Mouse (Mus musculus) lung, embryonic 14.5 days (tissue): ENCODE measurements around the gene Wbp1l. TPM values are rescaled to one million over a fixed set of nuclear protein-coding genes. Genes with fewer than 3 reads are reported as not detected.
A peak's percentile ranks its signal among the peaks of the same experiment; 100 is the strongest.

Experiments used
- ATAC-seq: fragments of 200-750 bp; cut with Nextera tagmentation; 2 replicates; pipeline ENCODE4 v1.8.0; 2017; ENCODE audit warnings: mild to moderate bottlenecking, moderate TSS enrichment, moderate library complexity; ENCODE audit not compliant: insufficient read depth
- DNase-seq: peaks from one replicate; pipeline ENCODE4 v3.0.0-alpha.2; 2015
- H3K27ac ChIP-seq: fragments of 300-500 bp; sonication (generic); 2 replicates; pipeline ENCODE4 v1.5.1; 2014; ENCODE audit warnings: low read depth, mild to moderate bottlenecking, moderate library complexity
- H3K27me3 ChIP-seq: fragments of 300-500 bp; sonication (generic); 2 replicates; pipeline ENCODE4 v1.6.1; 2014; ENCODE audit warnings: low read length, control low read depth; ENCODE audit not compliant: insufficient read depth
- H3K36me3 ChIP-seq: fragments of 300-500 bp; sonication (generic); 2 replicates; pipeline ENCODE4 v1.6.1; 2014; ENCODE audit warnings: control low read depth; ENCODE audit not compliant: insufficient read depth
- H3K4me1 ChIP-seq: fragments of 300-500 bp; sonication (generic); 2 replicates; pipeline ENCODE4 v1.6.1; 2014; ENCODE audit warnings: antibody characterized with exemption, control low read depth; ENCODE audit not compliant: insufficient read depth
- H3K4me2 ChIP-seq: fragments of 300-500 bp; sonication (generic); 2 replicates; pipeline ENCODE4 v1.6.1; 2014; ENCODE audit warnings: mild to moderate bottlenecking
- H3K4me3 ChIP-seq: fragments of 300-500 bp; sonication (generic); 2 replicates; pipeline ENCODE4 v1.5.1; 2014; ENCODE audit warnings: low read depth, low read length
- H3K9ac ChIP-seq: fragments of 300-500 bp; sonication (generic); 2 replicates; pipeline ENCODE4 v1.6.1; 2014
- H3K9me3 ChIP-seq: fragments of 300-500 bp; sonication (generic); 2 replicates; pipeline ENCODE4 v1.6.1; 2016; ENCODE audit warnings: low read depth, low read length, control low read depth
- CTCF ChIP-seq: IDR thresholded peaks from 2 replicates; pipeline ENCODE4 v1.5.1; 2016; ENCODE audit warnings: antibody characterized with exemption, low read depth
- WGBS: fragments of 180-500 bp; shearing (Covaris S2); extraction: QIAGEN DNeasy Blood & Tissue Kit; methylation state at CpG from one replicate; pipeline ENCODE4 v1.1.7; 2014; 5-methylcytosine and 5-hydroxymethylcytosine counted together
- polyA plus RNA-seq: library from polyadenylated mRNA; unstranded; fragments of >200 nt; fragmentation: Nextera tagmentation; extraction: Ambion mirVana; gene quantifications from 2 replicates; pipeline ENCODE4 v1.2.1, GENCODE M21; 2014

The Wbp1l gene
- polyA plus RNA-seq, 1 experiment from 2014 or later: 43.1 TPM

DNA sequence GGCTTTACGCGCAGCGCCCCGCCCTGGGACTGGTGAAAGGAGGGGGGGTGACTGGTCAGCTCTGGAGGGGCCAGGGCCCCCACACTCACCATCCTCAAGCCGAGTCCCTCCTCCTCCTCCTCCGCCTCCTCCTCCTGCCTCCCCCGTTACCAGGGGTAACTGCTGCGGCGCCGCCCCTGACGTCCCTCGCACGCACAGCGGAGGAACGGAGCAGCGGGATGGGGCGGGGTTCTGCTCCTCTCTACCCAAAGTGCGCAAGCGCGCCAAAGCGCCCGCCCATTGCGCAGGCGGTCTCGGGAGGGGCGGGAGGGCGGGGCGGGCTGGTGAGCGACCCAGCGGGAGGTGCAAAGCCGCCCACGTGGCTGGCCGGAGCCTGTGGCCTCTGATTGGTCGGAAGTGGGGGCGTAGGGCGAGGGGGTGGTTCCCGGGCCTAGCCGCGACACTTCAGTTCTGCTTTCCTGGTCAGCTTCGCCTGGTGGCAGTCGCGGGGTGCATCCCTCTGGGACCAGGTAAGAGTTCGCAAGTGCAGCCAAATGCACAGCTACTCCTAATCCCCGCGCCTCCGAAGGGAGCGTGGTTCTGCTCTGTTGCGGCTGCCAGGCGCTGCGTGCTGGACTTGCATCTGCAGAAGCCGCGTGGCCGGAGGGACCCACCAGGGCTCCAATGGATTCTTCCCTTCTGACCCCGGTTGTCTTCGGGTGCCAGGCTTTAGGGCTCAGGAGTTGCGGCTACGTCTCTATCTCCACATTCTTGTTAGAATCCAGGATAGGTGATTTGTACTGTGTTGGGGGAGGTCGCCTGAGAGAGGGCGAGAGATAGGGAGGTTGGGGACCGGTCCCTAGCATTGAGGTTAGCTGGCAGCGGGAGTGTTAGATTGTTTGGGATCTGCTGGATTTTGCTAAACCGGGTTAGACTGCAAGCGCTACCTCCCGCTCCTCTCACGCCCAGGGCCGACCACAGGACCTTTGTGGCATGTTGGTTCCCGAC, 25.6 kb upstream of the Wbp1l start, which contains the start of the genes Arl3 and Sfxn2:
Arl3 (minus strand) TSS at position 248 of the 987 bp plus-strand sequence.
Sfxn2 (plus strand) TSS at position 415 of the 987 bp plus-strand sequence.
- ATAC-seq (peak; percentile 96), DNase-seq (peak; percentile 98)
- H3K36me3 ChIP-seq: no peaks in the 10 kb centered on the region
- H3K4me2 ChIP-seq: peak within 1 kb of the TSS; percentile 80
- H3K9me3 ChIP-seq: no peaks in the 10 kb centered on the region
- H3K27me3 ChIP-seq: no peaks in the 10 kb centered on the region
- peak within 1 kb of the TSS; percentile 69 for H3K27ac ChIP-seq
- under 1% methylated on average over 64 of the region's 67 CpGs for WGBS
- TF ChIP-seq CTCF: peak; percentile 52
- 0 out of 2 replicates have a peak, but pooled peaks cover 7% of the 10 kb centered on the region for H3K4me1 ChIP-seq
- peak within 1 kb of the TSS; percentile 61 for H3K4me3 ChIP-seq
- peak within 1 kb of the TSS; percentile 67 for H3K9ac ChIP-seq

DNA sequence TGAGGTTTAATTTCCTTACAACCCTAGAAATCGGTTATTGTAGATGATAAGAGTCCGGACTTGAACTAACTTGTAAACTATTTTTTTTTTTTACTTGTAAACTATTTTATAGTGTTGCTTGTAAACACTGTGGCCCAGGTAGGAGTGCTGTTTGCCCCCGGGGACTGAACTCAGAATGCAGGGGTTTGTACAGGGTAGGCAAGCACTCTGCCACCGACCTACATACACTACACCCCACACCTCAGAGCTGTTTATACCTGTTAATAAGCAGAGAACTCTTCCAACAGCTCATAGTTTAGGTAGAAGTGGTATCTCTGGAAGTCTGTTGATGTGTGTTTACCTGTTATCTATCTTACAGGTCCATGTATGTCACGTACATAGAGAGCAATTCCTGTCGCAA, 24.9 kb upstream of the Wbp1l start:
- Histone ChIP-seq H3K4me3 (peak overlapping the region; percentile 61), H3K9ac (peak overlapping the region; percentile 67), H3K4me1 (0 out of 2 replicates have a peak, but pooled peaks cover 7% of the 10 kb centered on the region), H3K9me3 (no peaks in the 10 kb centered on the region), H3K4me2 (peak overlapping the region; percentile 80), H3K36me3 (no peaks in the 10 kb centered on the region), H3K27me3 (no peaks in the 10 kb centered on the region), H3K27ac (no peak overlapping the region)
- ATAC-seq (no peak), DNase-seq (no peak)
- no peak for TF ChIP-seq CTCF
- 29% methylated on average over 6 of the region's 6 CpGs for WGBS

DNA sequence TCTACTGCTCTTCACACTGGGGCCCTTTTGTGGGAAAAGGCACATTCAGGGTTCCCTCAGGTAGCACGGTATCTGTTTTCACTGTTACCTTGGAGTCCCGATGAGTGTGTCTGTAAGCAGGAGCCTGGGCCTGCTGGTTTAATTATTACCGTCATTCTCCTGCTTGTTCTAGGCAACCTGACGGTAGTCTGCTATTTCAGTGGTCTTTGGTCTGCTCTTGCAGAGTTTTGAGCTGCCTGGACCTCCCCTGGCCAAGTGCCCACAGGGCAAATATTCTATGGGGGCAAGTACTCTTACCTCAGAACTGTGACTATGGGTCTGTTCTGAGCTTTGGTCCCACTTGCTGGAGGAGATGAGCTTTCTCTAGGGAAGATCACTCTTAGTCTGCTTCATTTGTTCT, 23.7 kb upstream of the Wbp1l start:
- Histone ChIP-seq H3K9ac (no peak overlapping the region), H3K27ac (peak overlapping the region; percentile 54; the same call in 1 of the 2 replicates), H3K27me3 (no peaks in the 10 kb centered on the region), H3K4me1 (0 out of 2 replicates have a peak, but pooled peaks cover 7% of the 10 kb centered on the region), H3K4me2 (peak overlapping the region; percentile 25; the same call in 1 of the 2 replicates), H3K36me3 (no peaks in the 10 kb centered on the region), H3K4me3 (no peak overlapping the region), H3K9me3 (no peaks in the 10 kb centered on the region)
- DNase-seq (peak; percentile 22), ATAC-seq (no peak)
- 60% methylated on average over 4 of the region's 4 CpGs for WGBS
- TF ChIP-seq CTCF: no peak

DNA sequence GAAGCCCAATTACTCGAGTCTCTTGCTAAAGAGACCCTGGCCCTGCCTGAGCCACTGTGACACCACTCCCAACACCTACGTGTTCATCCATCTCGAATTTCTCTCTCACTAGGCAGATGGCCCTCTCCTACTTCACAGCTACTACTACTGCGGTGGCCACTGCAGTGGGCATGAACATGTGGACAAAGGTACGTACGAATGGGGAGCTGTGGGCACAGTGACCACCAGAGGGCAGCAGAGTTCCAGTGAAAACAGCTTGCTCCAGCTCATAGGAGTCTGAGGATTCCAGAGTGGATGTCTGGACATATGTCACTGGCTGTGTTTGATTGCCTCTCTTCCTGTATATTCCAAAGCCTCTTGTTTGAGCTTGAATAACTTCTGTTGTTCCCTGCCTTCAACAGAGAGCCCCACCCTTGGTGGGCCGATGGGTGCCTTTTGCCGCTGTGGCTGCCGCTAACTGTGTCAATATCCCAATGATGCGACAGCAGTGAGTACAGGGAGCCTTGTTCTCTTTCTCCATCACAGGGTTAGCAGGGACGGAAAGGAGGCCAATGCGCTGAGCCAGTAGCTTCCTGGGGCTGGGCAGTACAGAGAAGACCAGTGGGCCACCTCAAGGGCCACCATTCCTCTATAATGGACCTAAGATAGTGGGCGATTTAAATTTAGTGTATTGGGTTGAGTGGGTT, 10.9 kb upstream of the Wbp1l start:
- H3K4me1 ChIP-seq: no peaks in the 10 kb centered on the region
- H3K27me3 ChIP-seq: no peaks in the 10 kb centered on the region
- no peak overlapping the region for H3K27ac ChIP-seq
- no peaks in the 10 kb centered on the region for H3K9me3 ChIP-seq
- DNase-seq: peak; percentile 95
- peaks cover 41% of the 10 kb centered on the region for H3K36me3 ChIP-seq
- TF ChIP-seq CTCF: peak; percentile 99
- 58% methylated on average over 13 of the region's 13 CpGs for WGBS
- no peak overlapping the region for H3K4me2 ChIP-seq
- peak; percentile 78 for ATAC-seq
- H3K4me3 ChIP-seq: no peak overlapping the region
- H3K9ac ChIP-seq: no peak overlapping the region

DNA sequence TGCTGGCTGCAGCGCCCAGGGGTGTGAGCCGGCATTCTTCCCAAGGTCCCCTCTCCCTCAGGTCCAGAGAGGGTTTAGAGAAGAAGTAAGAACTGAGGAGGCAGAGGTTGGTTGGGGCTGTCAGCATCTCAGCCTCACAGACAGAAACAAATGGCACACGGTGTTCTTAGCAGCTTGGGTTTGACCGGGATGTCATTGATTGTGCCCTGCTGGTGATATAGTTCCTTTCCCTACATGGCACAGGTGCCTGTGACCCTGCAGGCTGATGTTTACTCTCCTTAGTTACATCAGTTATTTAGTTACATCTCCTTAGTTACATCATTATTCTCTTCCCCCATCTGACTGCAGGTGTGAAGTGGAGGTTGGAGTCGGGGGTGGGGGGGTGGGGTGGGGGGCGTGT, 7.3 kb upstream of the Wbp1l start:
- H3K4me2 ChIP-seq: no peak overlapping the region

DNA sequence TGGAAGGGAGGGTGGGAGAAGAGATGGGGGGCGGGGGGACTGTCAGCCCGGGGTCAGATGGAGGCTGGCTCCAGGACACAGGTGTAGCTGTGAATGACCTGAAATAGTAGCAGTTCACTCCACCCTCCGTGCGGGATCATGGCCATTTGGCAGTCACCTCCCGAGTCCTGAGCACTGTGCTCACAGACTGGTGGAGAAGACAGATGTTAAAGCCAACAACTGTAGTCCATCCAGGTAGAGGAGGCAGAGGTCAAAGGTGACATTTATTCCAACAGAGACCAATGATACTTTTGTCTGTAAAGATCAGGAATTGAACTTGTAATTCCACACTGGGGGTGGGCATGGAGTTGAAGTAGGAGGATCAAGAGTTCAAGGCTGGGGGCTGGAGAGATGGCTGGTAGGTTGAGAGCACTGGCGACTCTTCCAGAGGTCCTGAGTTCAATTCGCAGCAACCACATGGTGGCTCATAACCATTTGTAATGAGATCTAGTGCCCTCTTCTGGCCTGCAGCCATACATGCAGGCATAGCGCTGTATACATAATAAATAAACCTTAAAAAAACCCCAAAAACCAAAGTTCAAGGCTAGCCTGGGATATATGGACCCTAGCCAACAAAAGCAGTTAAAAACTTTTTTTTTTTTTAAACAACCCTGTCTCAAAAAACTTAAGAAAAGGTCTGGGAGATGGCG, 6.0 kb upstream of the Wbp1l start:
- DNase-seq (no peak), ATAC-seq (no peak)
- Histone ChIP-seq H3K9me3 (no peaks in the 10 kb centered on the region), H3K36me3 (peaks cover 41% of the 10 kb centered on the region), H3K27me3 (no peaks in the 10 kb centered on the region), H3K4me2 (no peak overlapping the region), H3K4me1 (no peaks in the 10 kb centered on the region), H3K4me3 (no peak overlapping the region), H3K9ac (no peak overlapping the region), H3K27ac (no peak overlapping the region)
- peak; percentile 40; the same call in 1 of the 2 replicates for TF ChIP-seq CTCF
- 91% methylated on average over 9 of the region's 9 CpGs for WGBS

More for the DNA sequence above, 7.3 kb upstream of the Wbp1l start:
- WGBS: 80% methylated on average over 6 of the region's 6 CpGs
- DNase-seq: no peak
- no peaks in the 10 kb centered on the region for H3K4me1 ChIP-seq
- H3K9ac ChIP-seq: no peak overlapping the region
- peaks cover 45% of the 10 kb centered on the region for H3K36me3 ChIP-seq
- H3K27ac ChIP-seq: no peak overlapping the region
- no peaks in the 10 kb centered on the region for H3K27me3 ChIP-seq
- ATAC-seq: no peak
- no peak overlapping the region for H3K4me3 ChIP-seq
- no peak for TF ChIP-seq CTCF
- H3K9me3 ChIP-seq: no peaks in the 10 kb centered on the region
